Mouse (Mus musculus) large intestine, adult 2 months (tissue): ENCODE data around the gene Gfral. TPM values are rescaled to one million over a fixed set of nuclear protein-coding genes. Genes with fewer than 3 reads are reported as not detected.

Experiments
- DNase-seq: peaks from one replicate; pipeline ENCODE4 v3.0.0-alpha.2; 2012; ENCODE audit warnings: low read depth, low spot score
- WGBS: fragments of 180-500 bp; shearing (Covaris S2); methylation state at CpG from one replicate; pipeline ENCODE4 v1.1.7; 2018; 5-methylcytosine and 5-hydroxymethylcytosine counted together
- polyA plus RNA-seq: library from polyadenylated mRNA; depleted of rRNA; stranded (reverse); fragments of >200 nt; gene quantifications from 2 replicates; pipeline ENCODE4 v1.2.3, GENCODE M21; 2012; rRNA removed

Gfral gene
- polyA plus RNA-seq, 1 experiment: not detected

- DNase-seq: no peak
- WGBS: 73% methylated on average over 6 of the region's 6 CpGs
Observed at GRCm38 (mm10) chr9:76134042-76134441, 79.4 kb downstream of the Gfral start.

GRCm38 (mm10) chr9:76129353-76129752 is 84.1 kb downstream of the Gfral start:
- no peak for DNase-seq
- WGBS: 33% methylated on average over 1 of the region's 1 CpGs

DNA sequence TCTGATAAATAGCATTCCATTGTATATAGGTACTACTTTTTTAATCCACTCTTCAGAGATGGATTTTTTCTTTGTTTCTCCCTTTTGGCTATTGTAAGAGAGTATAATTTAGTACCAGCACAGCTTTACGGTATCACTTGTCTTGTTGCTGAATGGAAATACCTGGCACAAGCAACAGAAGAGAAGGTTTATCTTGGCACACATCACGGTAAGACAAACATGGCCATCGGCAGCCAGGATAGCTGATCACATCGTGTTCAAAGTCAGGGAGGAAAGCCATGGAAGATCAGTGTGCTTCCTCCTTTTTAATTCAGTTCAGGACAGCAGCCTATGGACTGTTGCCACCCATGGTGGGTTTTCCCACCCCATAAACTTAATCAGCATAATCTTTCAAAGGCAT is 89.2 kb downstream of the Gfral start:
- DNase-seq: no peak
- WGBS: 22% methylated on average over 4 of the region's 4 CpGs

DNA sequence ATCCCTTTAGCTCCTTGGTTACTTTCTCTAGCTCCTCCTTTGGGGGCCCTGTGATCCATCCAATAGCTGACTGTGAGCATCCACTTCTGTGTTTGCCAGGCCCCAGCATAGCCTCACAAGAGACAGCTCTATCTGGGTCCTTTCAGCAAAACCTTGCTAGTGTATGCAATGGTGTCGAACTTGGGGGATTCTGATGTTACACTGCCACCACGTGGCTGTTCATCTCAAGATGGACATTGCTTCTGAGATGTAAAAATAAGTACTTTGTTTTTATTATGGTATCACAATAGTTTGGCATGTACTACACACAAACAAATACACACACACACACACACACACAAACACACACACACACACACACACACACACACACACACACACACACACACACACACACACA is 90.6 kb downstream of the Gfral start:
- WGBS: 0% methylated on average over 2 of the region's 2 CpGs
- peak; percentile 27 for DNase-seq

Other genes with a start within 250 kb of the Gfral start
- gene Hmgcll1, start 198.8 kb downstream of the Gfral start, polyA plus RNA-seq: 0.21 and 0.60 TPM in 2 replicates
- gene Hcrtr2, start 110.2 kb upstream of the Gfral start, polyA plus RNA-seq: not detected in 2 replicates